Mouse (Mus musculus) midbrain, embryonic 12.5 days (tissue): ENCODE measurements around the gene Hoxa6. TPM values are rescaled to one million over a fixed set of nuclear protein-coding genes. Genes with fewer than 3 reads are reported as not detected.

Experiments
- ATAC-seq: fragments of 200-750 bp; cut with Nextera tagmentation; 2 replicates; pipeline ENCODE4 v1.8.0; 2017; ENCODE audit warnings: low read depth, moderate TSS enrichment, moderate library complexity; ENCODE audit not compliant: low FRiP score
- H3K27ac ChIP-seq: fragments of 300-500 bp; sonication (generic); replicated peaks from 2 replicates; pipeline ENCODE4 v1.5.1; 2016; ENCODE audit warnings: mild to moderate bottlenecking
- H3K27me3 ChIP-seq: fragments of 300-500 bp; sonication (generic); 2 replicates; pipeline ENCODE4 v1.6.1; 2016; ENCODE audit warnings: mild to moderate bottlenecking
- H3K36me3 ChIP-seq: fragments of 300-500 bp; sonication (generic); 2 replicates; pipeline ENCODE4 v1.6.1; 2016
- H3K4me1 ChIP-seq: fragments of 300-500 bp; sonication (generic); 2 replicates; pipeline ENCODE4 v1.6.1; 2016
- H3K4me2 ChIP-seq: fragments of 300-500 bp; sonication (generic); replicated peaks from 2 replicates; pipeline ENCODE4 v1.6.1; 2016; ENCODE audit warnings: mild to moderate bottlenecking, moderate library complexity
- H3K4me3 ChIP-seq: fragments of 300-500 bp; sonication (generic); 2 replicates; pipeline ENCODE4 v1.5.1; 2016; ENCODE audit warnings: mild to moderate bottlenecking
- H3K9ac ChIP-seq: fragments of 300-500 bp; sonication (generic); replicated peaks from 2 replicates; pipeline ENCODE4 v1.6.1; 2016; ENCODE audit warnings: mild to moderate bottlenecking, moderate library complexity
- H3K9me3 ChIP-seq: fragments of 300-500 bp; sonication (generic); 2 replicates; pipeline ENCODE4 v1.6.1; 2016; ENCODE audit warnings: mild to moderate bottlenecking
- WGBS: fragments of 180-500 bp; shearing (Covaris S2); methylation state at CpG from one replicate; pipeline ENCODE4 v1.1.7; 2016; 5-methylcytosine and 5-hydroxymethylcytosine counted together
- polyA plus RNA-seq: library from polyadenylated mRNA; unstranded; fragments of >200 nt; fragmentation: Nextera tagmentation; extraction: Ambion mirVana; gene quantifications from 2 replicates; pipeline ENCODE4 v1.2.1, GENCODE M21; 2016

The Hoxa6 gene
- polyA plus RNA-seq, 1 experiment from 2014 or later, result not detected

DNA sequence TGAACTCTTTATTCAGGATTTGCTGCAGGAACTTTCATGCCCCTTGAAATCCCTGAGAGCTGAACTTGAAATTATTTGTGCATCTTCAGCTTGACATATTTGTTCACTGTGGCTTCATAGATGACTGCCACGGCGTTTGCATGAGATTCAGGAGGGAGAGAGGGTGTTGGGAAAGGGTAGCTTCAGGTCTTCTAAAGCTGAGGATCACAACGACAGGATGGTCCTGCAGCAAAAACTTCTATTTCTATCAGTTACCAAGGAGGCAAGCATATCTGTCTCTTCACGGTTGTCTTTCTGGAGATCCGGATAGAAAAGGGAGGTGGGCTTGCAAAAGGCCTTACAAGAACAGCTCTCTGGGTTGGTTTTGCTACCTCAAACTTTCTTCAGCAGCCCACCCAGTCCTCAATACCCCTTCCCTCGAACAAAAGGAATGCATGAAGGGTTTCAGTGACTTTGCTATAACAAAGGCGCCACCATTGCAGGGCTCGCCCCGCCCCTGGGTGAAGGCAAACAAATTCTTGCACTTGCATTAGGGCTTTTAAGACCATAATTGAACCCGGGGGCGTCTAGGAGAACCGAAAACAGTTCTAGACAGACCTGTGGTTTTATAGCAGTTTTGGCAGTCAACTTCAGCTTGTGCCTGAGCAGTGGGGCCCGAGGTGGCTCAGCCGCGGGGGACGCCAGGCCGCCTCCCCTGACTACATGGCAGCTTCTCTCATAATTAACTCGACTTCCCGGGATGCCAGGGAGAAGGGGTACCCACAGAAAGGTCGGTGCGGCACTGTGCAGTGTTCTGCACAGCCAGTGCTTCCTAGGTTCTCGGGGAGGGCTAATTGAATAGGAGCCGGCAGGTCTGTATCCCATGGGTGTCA lies 39.5 kb upstream of the Hoxa6 start:
- Histone ChIP-seq H3K4me2 (no peak overlapping the region), H3K4me3 (no peak overlapping the region), H3K27ac (no peak overlapping the region), H3K27me3 (peaks cover 98% of the 10 kb centered on the region), H3K4me1 (0 out of 2 replicates have a peak, but pooled peaks cover 5% of the 10 kb centered on the region), H3K36me3 (no peaks in the 10 kb centered on the region), H3K9me3 (no peaks in the 10 kb centered on the region), H3K9ac (no peak overlapping the region)
- ATAC-seq, result no peak
- under 1% methylated on average over 23 of the region's 23 CpGs for WGBS

DNA sequence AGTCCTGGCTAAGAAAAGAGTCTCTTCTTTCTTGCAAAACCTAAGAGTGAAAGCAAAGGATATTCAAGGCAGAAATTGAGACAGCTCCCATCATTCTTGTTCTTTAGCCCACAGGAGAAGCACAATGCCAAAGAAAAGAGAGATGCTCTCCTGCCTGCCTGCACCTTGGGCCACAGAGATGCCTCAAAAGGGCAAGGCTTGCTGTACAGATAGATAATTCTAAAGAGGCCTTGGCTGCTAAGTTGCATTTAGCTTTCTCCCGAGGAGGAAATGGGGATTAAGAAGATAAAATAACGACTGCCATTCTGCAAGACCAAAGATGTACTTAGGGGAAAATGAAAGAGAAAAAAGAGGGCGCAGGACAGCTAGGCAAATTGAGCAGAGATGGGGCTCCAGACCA lies 38.4 kb upstream of the Hoxa6 start:
- Histone ChIP-seq H3K4me2 (no peak overlapping the region), H3K4me3 (no peak overlapping the region), H3K27ac (no peak overlapping the region), H3K4me1 (0 out of 2 replicates have a peak, but pooled peaks cover 5% of the 10 kb centered on the region), H3K9ac (no peak overlapping the region), H3K9me3 (no peaks in the 10 kb centered on the region), H3K27me3 (peaks cover 98% of the 10 kb centered on the region), H3K36me3 (no peaks in the 10 kb centered on the region)
- WGBS, result 5% methylated on average over 3 of the region's 3 CpGs
- ATAC-seq, result no peak

DNA sequence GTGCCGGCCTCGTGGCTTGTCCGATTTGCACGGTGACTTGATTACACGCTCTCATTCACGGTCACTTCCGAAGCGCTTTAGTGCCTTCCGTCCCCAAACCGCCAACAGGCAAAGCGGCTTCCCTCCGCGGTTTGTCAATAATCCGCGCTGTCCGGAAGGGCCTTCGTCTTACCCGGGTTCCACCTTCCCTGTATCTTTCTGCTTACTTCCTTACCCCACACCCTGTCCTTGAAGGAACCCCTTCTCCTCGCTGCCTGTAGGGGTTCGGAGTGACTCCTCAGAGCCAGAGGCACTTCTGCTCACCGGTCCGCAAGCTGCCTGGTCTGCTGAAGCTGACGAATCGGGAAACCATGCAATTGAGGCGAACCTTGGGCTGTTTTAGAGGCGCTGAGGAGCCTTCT lies 37.9 kb upstream of the Hoxa6 start:
- Histone ChIP-seq H3K27me3 (peaks cover 98% of the 10 kb centered on the region), H3K4me3 (no peak overlapping the region), H3K4me2 (no peak overlapping the region), H3K27ac (no peak overlapping the region), H3K4me1 (0 out of 2 replicates have a peak, but pooled peaks cover 5% of the 10 kb centered on the region), H3K36me3 (no peaks in the 10 kb centered on the region), H3K9me3 (no peaks in the 10 kb centered on the region), H3K9ac (no peak overlapping the region)
- no peak for ATAC-seq
- under 1% methylated on average over 26 of the region's 26 CpGs for WGBS

DNA sequence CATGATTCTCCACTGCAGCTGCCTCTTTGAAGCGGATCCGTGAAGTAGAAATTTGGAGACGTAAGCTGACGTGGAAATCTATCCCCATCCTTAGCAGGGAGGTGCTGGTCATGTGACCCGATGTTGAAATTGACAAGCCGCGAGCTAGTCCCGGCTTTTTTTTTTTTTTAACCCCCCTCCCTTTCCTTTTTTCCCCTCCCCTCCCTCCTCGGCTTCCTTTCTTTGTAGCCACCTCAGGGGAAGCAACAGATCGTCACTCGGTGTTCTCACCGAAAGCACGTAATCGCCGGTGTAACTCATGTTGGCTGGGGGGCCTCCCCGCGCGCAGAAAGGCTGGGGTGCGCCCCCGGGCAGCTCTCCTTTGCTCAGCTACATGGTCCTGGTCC lies 37.2 kb upstream of the Hoxa6 start, which contains the start of gene Hoxa11:
Hoxa11 (minus strand) TSS at position 54 of the 386 bp plus-strand sequence.
- no peak for ATAC-seq
- Histone ChIP-seq H3K4me2 (no peak within 1 kb of the TSS), H3K4me3 (no peak within 1 kb of the TSS), H3K27ac (no peak within 1 kb of the TSS), H3K36me3 (no peaks in the 10 kb centered on the region), H3K27me3 (peaks cover 98% of the 10 kb centered on the region), H3K9ac (no peak within 1 kb of the TSS), H3K4me1 (0 out of 2 replicates have a peak, but pooled peaks cover 5% of the 10 kb centered on the region), H3K9me3 (no peaks in the 10 kb centered on the region)
- WGBS, result 2% methylated on average over 20 of the region's 20 CpGs

DNA sequence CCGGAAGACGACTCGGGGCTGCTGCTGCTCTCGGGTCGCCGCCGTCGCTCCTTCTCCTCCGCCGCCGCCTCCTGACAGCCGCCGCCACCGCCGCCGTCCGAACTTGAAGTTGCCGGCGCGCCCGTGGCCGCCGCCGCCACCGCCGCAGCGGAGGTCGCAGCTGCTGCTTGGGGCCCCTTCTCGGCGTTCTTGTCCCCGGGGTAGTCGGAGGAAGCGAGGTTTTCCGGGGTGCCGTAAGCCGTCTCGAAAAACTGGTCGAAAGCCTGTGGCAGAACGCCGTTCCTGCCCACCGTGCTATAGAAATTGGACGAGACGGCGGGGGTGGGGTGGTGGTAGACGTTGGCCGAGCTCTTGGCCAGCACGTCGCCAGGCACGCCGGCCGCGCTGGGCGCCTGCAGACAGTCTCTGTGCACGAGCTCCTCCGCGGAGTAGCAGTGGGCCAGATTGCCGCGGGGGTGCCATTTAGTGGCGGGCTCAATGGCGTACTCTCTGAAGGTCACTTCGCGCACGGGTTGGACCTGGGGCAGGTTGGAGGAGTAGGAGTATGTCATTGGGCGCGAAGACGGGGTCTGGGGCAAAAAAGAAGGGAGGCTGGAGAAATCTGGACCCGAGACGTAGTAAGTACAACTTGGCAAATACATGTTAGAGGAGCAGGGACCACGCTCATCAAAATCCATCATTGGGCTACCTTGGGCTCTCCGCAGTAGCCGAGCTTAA lies 36.7 kb upstream of the Hoxa6 start:
- no peak overlapping the region for H3K4me3 ChIP-seq
- H3K9me3 ChIP-seq, result no peaks in the 10 kb centered on the region
- ATAC-seq, result no peak
- no peak overlapping the region for H3K9ac ChIP-seq
- H3K27ac ChIP-seq, result no peak overlapping the region
- H3K4me1 ChIP-seq, result peaks cover 7% of the 10 kb centered on the region; the same call in 1 of the 2 replicates
- no peak overlapping the region for H3K4me2 ChIP-seq
- H3K36me3 ChIP-seq, result no peaks in the 10 kb centered on the region
- 1% methylated on average over 69 of the region's 71 CpGs for WGBS
- peaks cover 98% of the 10 kb centered on the region for H3K27me3 ChIP-seq

DNA sequence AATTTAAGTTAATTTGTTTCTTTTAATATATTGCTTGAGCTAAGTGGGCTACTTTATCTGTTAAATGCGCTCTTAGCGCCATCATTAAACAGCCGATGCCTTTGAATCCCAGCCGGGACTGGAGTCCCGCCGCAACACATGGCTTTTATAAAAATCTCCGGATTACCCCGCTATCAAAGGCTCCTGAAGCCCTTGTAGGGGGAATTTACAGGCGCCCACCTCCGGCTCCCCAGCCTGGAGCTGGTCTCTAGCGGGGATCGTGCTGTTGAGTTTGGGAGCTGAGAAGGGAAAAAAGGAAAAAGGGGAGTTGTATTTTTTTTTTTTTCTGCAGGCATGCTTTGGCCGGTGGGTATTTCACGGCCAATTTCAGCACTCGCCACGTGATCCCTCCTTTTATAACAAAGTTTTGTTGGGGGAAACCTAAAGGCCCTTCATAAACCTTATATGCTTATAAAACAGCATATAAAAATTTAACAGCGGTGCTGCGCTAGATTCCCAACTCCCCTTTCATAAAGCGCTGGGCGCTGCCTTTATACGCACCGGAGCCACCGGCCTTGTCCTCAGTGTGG lies 36.0 kb upstream of the Hoxa6 start:
- no peak overlapping the region for H3K4me3 ChIP-seq

DNA sequence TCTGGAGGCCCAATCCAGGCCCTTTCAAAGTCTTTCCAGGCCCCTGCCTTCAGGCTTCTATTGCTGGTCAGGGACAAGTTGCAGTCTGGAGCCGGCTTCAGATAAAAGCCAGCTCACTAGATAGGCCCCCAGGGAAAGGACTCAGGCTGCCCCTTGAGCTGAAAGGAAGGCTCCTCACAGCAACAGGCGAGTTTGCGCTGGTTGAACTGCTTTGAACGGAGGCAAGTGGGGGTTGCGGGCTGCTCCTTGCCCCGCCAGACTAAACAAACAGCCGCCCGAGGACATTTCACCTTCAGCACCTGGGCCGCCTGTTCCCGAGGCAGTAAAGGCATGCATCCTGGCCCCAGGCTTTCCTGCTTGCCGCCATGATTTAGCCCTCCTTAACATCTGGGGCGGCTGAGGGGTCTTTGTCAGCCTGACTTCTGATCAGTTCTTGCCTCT lies 35.2 kb upstream of the Hoxa6 start:
- no peak overlapping the region for H3K4me3 ChIP-seq
- H3K27me3 ChIP-seq, result peaks cover 95% of the 10 kb centered on the region
- under 1% methylated on average over 12 of the region's 12 CpGs for WGBS
- H3K4me1 ChIP-seq, result peaks cover 8% of the 10 kb centered on the region; the same call in 1 of the 2 replicates
- no peak overlapping the region for H3K4me2 ChIP-seq
- no peaks in the 10 kb centered on the region for H3K9me3 ChIP-seq
- H3K27ac ChIP-seq, result no peak overlapping the region
- H3K9ac ChIP-seq, result no peak overlapping the region
- no peak for ATAC-seq
- H3K36me3 ChIP-seq, result no peaks in the 10 kb centered on the region

More for the DNA sequence above, 36.0 kb upstream of the Hoxa6 start:
- Histone ChIP-seq H3K4me1 (peaks cover 8% of the 10 kb centered on the region; the same call in 1 of the 2 replicates), H3K27me3 (peaks cover 98% of the 10 kb centered on the region), H3K4me2 (no peak overlapping the region), H3K9me3 (no peaks in the 10 kb centered on the region), H3K9ac (no peak overlapping the region), H3K27ac (no peak overlapping the region), H3K36me3 (no peaks in the 10 kb centered on the region)
- ATAC-seq, result no peak
- WGBS, result 1% methylated on average over 23 of the region's 23 CpGs

DNA sequence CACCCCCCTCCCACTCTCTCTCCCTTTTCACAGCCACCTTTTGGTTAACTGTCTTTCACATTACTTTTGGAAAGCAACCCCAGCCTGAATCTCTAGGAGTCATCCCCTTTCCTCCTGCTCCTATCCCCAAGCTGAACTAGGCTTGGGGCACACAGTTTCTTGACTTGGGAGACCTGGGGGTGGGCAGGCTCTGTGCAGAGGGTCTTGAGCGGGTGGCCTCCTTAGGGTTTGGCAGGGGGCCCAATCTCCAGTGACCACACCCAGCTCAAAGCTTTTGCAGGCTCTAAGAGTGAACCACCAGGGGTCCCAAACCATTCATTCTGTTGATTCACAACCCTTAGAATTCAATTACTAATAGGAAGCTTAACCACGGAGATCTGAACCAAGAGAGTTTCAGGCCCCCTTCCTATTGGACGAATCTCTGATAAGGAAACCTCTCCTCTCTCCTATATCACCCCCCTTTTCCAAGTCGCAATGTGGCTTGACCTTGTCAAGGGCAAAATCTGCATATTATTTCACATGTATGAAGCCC lies 34.3 kb upstream of the Hoxa6 start:
- no peak overlapping the region for H3K9ac ChIP-seq

DNA sequence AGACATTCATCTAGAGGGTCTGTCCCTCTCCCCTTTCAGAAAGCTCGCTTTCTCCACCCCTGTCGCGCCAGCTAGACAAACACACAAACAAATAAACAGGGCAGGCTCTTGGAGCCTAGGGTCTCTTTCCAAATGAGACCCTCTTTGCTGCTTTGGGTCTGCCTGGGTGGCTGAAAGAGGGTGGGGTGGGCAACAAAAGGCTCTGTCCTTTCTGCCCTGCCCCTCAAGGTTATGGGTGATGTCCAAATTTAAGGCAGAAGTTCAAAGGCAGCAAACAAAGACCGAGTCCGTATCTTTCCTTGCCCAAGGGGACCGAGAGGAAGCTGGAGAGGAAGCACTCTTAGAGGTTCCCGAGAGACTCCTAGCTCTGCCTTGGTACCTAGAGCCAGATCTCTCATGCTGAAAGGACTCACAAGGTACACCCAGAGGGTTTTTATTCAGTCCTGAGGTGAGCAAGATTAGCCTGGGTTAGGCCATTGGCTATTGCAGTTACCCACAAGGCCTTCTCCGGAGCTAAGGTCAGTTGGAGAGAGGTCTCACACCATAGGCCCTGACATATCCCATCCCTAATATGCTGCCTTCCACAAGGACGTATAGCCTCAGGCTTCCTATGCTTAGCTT lies 32.6 kb upstream of the Hoxa6 start:
- no peaks in the 10 kb centered on the region for H3K36me3 ChIP-seq
- peaks cover 94% of the 10 kb centered on the region for H3K27me3 ChIP-seq
- no peaks in the 10 kb centered on the region for H3K9me3 ChIP-seq
- no peak overlapping the region for H3K4me3 ChIP-seq
- 4% methylated on average over 9 of the region's 9 CpGs for WGBS
- no peak overlapping the region for H3K4me2 ChIP-seq
- no peak overlapping the region for H3K27ac ChIP-seq
- no peak for ATAC-seq
- peaks cover 5% of the 10 kb centered on the region; the same call in 1 of the 2 replicates for H3K4me1 ChIP-seq
- no peak overlapping the region for H3K9ac ChIP-seq

More for the DNA sequence above, 34.3 kb upstream of the Hoxa6 start:
- H3K9me3 ChIP-seq, result no peaks in the 10 kb centered on the region
- peaks cover 8% of the 10 kb centered on the region; the same call in 1 of the 2 replicates for H3K4me1 ChIP-seq
- H3K27ac ChIP-seq, result no peak overlapping the region
- H3K4me2 ChIP-seq, result no peak overlapping the region
- no peak overlapping the region for H3K4me3 ChIP-seq
- WGBS, result 4% methylated on average over 4 of the region's 4 CpGs
- H3K27me3 ChIP-seq, result peaks cover 92% of the 10 kb centered on the region
- ATAC-seq, result no peak
- H3K36me3 ChIP-seq, result no peaks in the 10 kb centered on the region

DNA sequence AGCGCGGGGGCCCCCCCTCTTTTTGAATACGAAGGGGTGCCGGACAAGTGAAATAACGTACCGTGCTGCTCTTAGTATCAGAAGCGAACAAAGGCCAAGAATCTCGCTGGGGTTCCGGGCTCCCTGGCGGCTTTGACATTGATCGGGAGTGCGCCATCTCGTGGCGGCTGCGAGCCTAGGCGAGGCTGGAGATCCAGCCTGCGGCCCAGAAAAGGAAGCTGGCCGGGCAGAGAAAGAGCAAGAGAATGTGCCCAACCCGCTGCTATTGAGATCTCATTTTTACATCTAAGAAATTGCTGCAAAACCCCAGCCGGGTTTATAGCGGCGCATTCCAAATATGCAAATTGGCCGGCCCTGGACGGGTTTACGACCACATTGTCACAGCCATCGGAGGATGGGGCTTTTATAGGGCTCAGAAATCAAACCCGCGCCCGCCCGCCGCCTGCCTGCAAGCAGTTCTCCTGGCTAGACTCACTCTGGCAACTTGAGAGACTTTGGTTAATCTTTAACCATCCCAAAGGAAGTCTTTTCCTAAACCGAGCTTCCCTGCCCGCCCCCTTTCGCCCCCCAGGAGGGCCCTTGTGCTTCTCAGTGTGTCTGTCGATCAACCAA lies 32.0 kb upstream of the Hoxa6 start, which contains the start of gene Hoxa10:
Hoxa10 (minus strand) TSS at position 466 of the 612 bp plus-strand sequence.
- Histone ChIP-seq H3K9ac (no peak within 1 kb of the TSS), H3K9me3 (no peaks in the 10 kb centered on the region), H3K27ac (no peak within 1 kb of the TSS), H3K27me3 (peaks cover 94% of the 10 kb centered on the region), H3K4me2 (peak within 1 kb of the TSS; percentile 27), H3K4me3 (0 out of 2 replicates have a peak within 1 kb of the TSS, but pooled peaks have one; percentile 1), H3K4me1 (peaks cover 3% of the 10 kb centered on the region; the same call in 1 of the 2 replicates), H3K36me3 (no peaks in the 10 kb centered on the region)
- no peak for ATAC-seq
- 1% methylated on average over 35 of the region's 35 CpGs for WGBS
